Mouse (Mus musculus) erythroblast, embryonic 14.5 days (primary cell): ENCODE data around the gene Cpn1.

Experiments
- GATA1 ChIP-seq: IDR thresholded peaks from 2 replicates; pipeline ENCODE4 v1.6.1; 2012; ENCODE audit warnings: low read length, inconsistent platforms, mixed read lengths
- TAL1 ChIP-seq: IDR thresholded peaks from 3 replicates; pipeline ENCODE4 v1.6.1; 2012; ENCODE audit warnings: low read length, inconsistent platforms, mixed read lengths

DNA sequence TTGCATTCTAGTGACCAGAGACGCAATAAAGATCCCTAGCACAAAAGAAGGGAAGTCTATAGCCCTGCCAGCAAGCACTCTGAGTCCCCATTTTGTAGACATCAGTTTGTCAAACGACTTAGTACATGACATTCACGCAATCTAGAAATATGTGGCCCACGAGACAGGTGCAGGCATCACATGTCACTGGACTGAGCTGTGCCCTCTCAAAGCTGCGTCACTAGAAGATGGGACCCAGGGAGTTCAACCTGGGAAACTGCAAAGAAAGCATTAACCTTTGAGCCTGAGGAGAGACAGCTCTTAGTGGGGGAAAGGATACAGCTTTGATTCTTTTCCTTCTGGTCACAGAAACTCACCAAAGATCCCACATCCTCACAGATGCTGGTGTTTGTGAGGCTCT, 31.1 kb downstream of the Cpn1 start:
- TF ChIP-seq TAL1 (no peak), GATA1 (no peak)
